Mouse (Mus musculus): ENCODE measurements around the gene Maml2.

The Maml2 gene

GRCm38 (mm10) chr9:13497016-13497415 is 199.3 kb downstream of the Maml2 start:
- no peak for DNase-seq

GRCm38 (mm10) chr9:13497690-13498333 is 200.1 kb downstream of the Maml2 start:
- peak; percentile 81 for DNase-seq

GRCm38 (mm10) chr9:13500045-13500444 is 202.3 kb downstream of the Maml2 start:
- no peak for DNase-seq

- no peak for DNase-seq
Measured at GRCm38 (mm10) chr9:13505024-13505423, 207.3 kb downstream of the Maml2 start.

GRCm38 (mm10) chr9:13506956-13507821 is 209.4 kb downstream of the Maml2 start:
- no peak for DNase-seq

- no peak for DNase-seq
Measured at GRCm38 (mm10) chr9:13507822-13508188, 210.0 kb downstream of the Maml2 start.

- no peak for DNase-seq
Measured at GRCm38 (mm10) chr9:13509751-13510150, 212.0 kb downstream of the Maml2 start.

- no peak for DNase-seq
Measured at GRCm38 (mm10) chr9:13510621-13511369, 213.0 kb downstream of the Maml2 start.

GRCm38 (mm10) chr9:13513135-13513534 is 215.4 kb downstream of the Maml2 start:
- DNase-seq: no peak

GRCm38 (mm10) chr9:13514435-13514834 is 216.7 kb downstream of the Maml2 start:
- DNase-seq: no peak

GRCm38 (mm10) chr9:13515976-13516375 is 218.2 kb downstream of the Maml2 start:
- no peak for DNase-seq

GRCm38 (mm10) chr9:13518031-13518430 is 220.3 kb downstream of the Maml2 start:
- DNase-seq: no peak

GRCm38 (mm10) chr9:13518441-13518971 is 220.7 kb downstream of the Maml2 start:
- DNase-seq: no peak

GRCm38 (mm10) chr9:13522061-13522820 is 224.5 kb downstream of the Maml2 start:
- DNase-seq: no peak

GRCm38 (mm10) chr9:13523046-13523445 is 225.3 kb downstream of the Maml2 start:
- DNase-seq: no peak

GRCm38 (mm10) chr9:13525075-13525474 is 227.3 kb downstream of the Maml2 start:
- DNase-seq: no peak

GRCm38 (mm10) chr9:13525561-13526255 is 228.0 kb downstream of the Maml2 start:
- DNase-seq: peak; percentile 24

GRCm38 (mm10) chr9:13530575-13530974 is 232.8 kb downstream of the Maml2 start:
- DNase-seq: no peak

- no peak for DNase-seq
Measured at GRCm38 (mm10) chr9:13533076-13533707, 235.4 kb downstream of the Maml2 start.

- DNase-seq: no peak
Measured at GRCm38 (mm10) chr9:13535803-13536202, 238.0 kb downstream of the Maml2 start.

Data from kidney, adult 11 months (tissue).